Mouse (Mus musculus): ENCODE measurements around the gene Rrp15. TPM values are rescaled to one million over a fixed set of nuclear protein-coding genes. Genes with fewer than 3 reads are reported as not detected.

Rrp15 gene
- polyA plus RNA-seq, 1 experiment from 2014 or later, result 69.4 TPM

DNA sequence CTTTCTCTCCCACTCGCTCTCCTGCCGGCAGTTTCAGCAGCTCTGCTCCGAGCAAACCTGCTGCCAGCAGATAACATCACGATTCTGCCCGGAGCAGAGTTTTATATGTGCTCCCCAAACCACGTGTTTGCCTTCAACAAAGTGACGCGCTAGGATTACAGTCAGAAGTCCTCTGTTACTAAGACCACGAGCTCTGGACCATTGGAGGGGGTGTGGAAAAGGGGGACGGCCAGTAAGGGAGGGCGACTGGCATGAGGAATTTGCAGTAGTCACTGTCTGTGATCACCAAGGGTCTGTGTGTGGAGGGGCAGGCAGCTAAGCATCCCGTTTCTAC, 43.3 kb downstream of the Rrp15 start, which contains the start of gene Tgfb2:
Gene Tgfb2, minus strand, starts transcription at position 75 of the 334 bp plus-strand sequence.
- H3K4me3 ChIP-seq, result peak within 1 kb of the TSS; percentile 75
- ATAC-seq (ENCODE audit: low FRiP score, low read depth), result peak; percentile 17; the same call in 1 of the 2 replicates
- under 1% methylated on average over 12 of the region's 12 CpGs for WGBS
- H3K27ac ChIP-seq, result peak within 1 kb of the TSS; percentile 96
- peaks cover under 1% of the 10 kb centered on the region; the same call in 1 of the 2 replicates for H3K27me3 ChIP-seq
- H3K9ac ChIP-seq, result peak within 1 kb of the TSS; percentile 94
- H3K36me3 ChIP-seq, result peaks cover 8% of the 10 kb centered on the region; the same call in 1 of the 2 replicates
- no peaks in the 10 kb centered on the region for H3K9me3 ChIP-seq
- H3K4me1 ChIP-seq, result peaks cover 31% of the 10 kb centered on the region
- H3K4me2 ChIP-seq (replicated peaks), result peak within 1 kb of the TSS; percentile 80

DNA sequence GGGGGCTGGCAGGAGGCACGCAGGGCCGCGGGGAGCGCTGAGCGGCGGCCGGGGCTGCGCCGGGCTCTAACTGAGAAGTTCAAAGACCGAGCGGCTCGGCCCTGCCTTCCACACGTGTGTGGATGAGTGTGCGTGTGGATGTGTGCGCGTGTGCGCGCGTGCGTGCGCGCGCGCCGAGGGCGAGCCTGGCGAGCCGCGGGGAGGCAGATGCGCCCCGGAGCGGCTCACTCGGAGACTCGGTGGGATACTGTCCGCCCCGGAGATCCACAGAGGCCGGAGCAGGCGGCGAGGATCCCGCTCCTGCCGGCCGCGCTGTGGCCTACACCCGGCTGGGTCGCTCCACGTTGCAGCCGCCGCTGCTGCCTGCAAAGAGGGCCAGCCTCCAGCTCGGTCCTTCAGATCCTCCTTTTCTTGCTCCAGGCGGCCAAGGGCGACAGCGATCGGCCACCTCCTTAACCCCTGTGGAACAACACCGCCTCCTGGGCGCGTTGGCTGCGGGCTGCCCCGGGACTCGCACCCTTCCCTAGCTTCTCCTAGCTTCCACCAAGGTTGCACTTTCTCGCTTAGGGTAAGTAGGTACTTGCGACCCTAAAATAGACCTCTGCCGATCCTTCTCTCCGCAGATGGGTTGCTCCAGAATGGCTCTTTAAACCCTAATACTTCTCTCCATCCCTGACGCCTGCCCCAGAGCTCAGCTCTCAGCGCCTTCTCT, 43.8 kb downstream of the Rrp15 start:
- Histone ChIP-seq H3K27ac (peak overlapping the region; percentile 96), H3K4me1 (peaks cover 34% of the 10 kb centered on the region), H3K9me3 (no peaks in the 10 kb centered on the region), H3K4me3 (peak overlapping the region; percentile 75), H3K27me3 (no peaks in the 10 kb centered on the region), H3K9ac (peak overlapping the region; percentile 94), H3K4me2 (replicated peaks) (peak overlapping the region; percentile 80), H3K36me3 (peaks cover 8% of the 10 kb centered on the region; the same call in 1 of the 2 replicates)
- peak; percentile 61 for ATAC-seq (ENCODE audit: low FRiP score, low read depth)
- under 1% methylated on average over 65 of the region's 65 CpGs for WGBS

DNA sequence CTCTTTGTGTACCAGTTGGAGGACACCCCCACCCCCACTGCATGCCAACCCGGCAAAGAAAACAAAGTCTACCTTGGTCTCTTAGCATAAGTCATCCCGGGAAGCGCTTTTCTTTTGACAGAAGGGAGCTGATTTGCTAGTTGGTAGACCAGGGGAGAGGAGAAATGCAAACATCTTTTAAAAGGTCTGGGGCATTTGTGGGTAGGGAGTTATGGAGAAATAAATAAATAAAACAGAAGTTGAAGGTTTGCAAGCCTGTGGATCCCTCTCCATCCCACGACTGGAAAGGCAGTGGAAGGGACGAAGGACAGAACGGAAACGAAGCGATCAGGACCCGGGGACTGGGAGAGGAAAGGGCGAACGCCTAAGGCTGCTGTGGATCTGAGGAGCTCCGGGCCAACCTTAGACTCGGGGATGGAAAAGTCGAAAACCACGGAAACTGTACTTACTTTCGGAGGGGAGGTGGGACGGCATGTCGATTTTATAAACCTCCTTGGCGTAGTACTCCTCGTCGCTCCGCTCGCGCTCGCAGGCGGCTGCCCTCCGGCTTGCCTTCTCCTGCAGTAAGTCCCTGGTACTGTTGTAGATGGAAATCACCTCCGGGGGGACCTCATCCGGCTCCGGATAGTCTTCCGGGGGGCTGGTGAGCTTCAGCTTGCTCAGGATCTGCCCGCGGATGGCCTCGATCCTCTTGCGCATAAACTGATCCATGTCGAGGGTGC, 45.0 kb downstream of the Rrp15 start:
- H3K4me1 ChIP-seq, result peaks cover 39% of the 10 kb centered on the region
- peak overlapping the region; percentile 94 for H3K9ac ChIP-seq
- no peaks in the 10 kb centered on the region for H3K9me3 ChIP-seq
- ATAC-seq (ENCODE audit: low FRiP score, low read depth), result no peak
- peak overlapping the region; percentile 75 for H3K4me3 ChIP-seq
- peaks cover 8% of the 10 kb centered on the region; the same call in 1 of the 2 replicates for H3K36me3 ChIP-seq
- WGBS, result under 1% methylated on average over 36 of the region's 36 CpGs
- no peaks in the 10 kb centered on the region for H3K27me3 ChIP-seq
- peak overlapping the region; percentile 80 for H3K4me2 ChIP-seq (replicated peaks)
- peak overlapping the region; percentile 96 for H3K27ac ChIP-seq

DNA sequence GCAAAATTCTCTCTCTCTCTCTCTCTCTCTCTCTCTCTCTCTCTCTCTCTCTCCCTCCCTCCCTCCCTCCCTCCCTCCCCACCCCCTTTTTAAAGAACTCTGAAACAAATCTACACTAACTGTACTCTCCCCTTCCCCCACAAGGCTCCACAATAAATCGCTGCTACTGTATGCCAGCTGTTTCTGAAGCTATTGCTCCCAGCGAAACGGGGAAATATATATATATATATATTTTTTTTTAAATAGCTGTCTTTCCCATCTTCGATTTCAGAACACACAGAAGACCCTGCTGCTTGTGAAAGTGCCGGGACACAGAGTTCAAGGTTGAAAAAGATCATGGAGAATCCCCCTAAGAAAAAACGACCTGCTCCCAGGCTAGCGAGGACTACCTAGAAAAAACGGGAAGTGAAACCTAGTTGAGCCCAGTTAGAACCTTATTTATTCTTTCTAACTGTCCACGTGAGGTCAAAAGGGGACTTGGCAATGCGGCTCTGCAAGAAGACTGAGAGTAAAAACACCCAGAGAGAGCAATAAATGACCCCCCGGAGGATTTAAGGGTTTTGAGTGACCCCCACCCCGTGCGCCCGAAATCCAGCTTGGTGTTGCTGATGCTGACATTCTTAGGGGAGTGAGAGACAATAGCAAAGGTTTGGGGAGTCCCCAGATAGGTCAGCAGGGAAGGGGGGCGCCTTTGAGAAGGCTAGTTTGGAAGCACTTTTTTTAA, 45.7 kb downstream of the Rrp15 start:
- WGBS, result under 1% methylated on average over 15 of the region's 15 CpGs
- Histone ChIP-seq H3K9me3 (no peaks in the 10 kb centered on the region), H3K4me3 (peak overlapping the region; percentile 75), H3K27ac (peak overlapping the region; percentile 96), H3K36me3 (peaks cover 16% of the 10 kb centered on the region; the same call in 1 of the 2 replicates), H3K9ac (peak overlapping the region; percentile 94), H3K4me1 (peaks cover 39% of the 10 kb centered on the region), H3K4me2 (replicated peaks) (peak overlapping the region; percentile 80), H3K27me3 (no peaks in the 10 kb centered on the region)
- peak; percentile 4; the same call in 1 of the 2 replicates for ATAC-seq (ENCODE audit: low FRiP score, low read depth)

DNA sequence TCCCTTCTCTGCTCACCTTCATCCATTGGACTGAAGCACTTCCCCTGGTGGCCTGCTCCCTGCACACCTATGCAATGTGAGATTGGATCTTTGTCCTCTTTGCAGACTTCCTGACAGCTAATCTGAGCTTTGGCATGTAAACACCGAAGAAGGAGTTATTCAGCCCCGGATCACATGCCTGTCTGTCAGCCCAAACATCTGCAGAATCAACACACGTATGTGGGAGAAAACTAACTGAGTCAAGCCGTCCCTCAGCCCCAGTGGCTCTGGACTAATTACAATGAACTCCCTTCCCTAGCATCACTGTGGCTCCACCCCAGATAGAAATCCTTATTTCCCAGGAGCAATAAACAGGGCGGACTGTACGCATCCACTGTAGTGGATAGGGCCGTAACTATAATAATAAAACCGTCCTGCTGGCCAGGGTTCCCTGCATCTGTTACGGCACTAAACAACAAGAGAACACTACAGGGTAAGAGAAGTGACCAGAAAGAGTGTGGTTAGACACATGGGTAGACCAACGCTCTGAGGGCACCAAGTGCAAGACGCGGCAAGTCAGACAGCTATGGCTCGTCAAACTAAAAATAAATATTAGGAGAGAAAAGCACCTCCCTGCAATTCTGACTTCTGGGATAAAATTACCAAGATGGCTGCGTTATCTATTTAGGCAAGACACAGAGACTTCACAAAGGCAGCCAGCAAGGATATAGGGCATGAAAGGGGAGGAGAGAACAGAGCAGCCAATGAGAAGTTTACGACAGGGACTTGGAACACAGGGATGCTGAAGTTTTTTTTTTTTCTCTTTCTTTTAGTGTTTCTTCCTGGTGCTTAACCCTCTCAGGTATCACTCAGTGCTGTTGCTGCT, 46.5 kb downstream of the Rrp15 start:
- Histone ChIP-seq H3K9me3 (no peaks in the 10 kb centered on the region), H3K9ac (peak overlapping the region; percentile 94), H3K27ac (peak overlapping the region; percentile 82; the same call in 1 of the 2 replicates), H3K36me3 (peaks cover 17% of the 10 kb centered on the region), H3K27me3 (no peaks in the 10 kb centered on the region), H3K4me2 (replicated peaks) (peak overlapping the region; percentile 80), H3K4me1 (peaks cover 44% of the 10 kb centered on the region), H3K4me3 (peak overlapping the region; percentile 75)
- peak; percentile 70; the same call in 1 of the 2 replicates for ATAC-seq (ENCODE audit: low FRiP score, low read depth)
- WGBS, result 7% methylated on average over 15 of the region's 15 CpGs

DNA sequence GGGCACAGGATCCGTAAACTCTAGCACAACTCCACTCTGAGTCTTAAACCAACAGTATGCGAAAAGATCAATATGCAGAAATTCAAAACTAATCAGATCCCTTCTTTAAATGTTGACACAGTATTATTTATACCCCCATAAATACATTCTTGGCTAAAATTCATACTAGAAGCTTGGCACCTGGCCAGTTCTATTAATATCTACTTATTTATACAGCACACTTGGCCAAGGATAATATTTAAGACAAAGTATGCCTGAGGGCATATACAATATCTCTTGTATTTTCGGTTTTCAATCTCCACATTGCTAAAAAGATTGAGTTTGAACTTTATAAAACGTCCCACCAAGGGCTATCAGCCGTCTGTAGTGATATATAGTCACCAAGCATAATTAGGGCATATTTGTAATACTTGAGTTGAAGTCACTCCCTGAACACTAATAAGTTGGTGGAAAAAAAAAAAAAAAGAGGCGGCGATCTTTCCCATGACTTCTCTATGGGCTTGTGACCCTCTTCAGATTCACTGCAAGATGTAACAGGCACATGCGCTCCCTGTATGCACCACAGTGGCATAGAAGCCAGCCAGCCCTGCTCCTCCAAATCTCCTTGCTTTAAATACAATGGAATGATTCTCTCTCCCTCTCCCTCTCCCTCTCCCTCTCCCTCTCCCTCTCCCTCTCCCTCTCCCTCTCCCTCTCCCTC, 47.8 kb downstream of the Rrp15 start:
- H3K9me3 ChIP-seq, result no peaks in the 10 kb centered on the region
- peak overlapping the region; percentile 13; the same call in 1 of the 2 replicates for H3K9ac ChIP-seq
- no peaks in the 10 kb centered on the region for H3K27me3 ChIP-seq
- H3K27ac ChIP-seq, result 0 out of 2 replicates have a peak overlapping the region, but pooled peaks have one; percentile 44
- peaks cover 48% of the 10 kb centered on the region for H3K4me1 ChIP-seq
- H3K36me3 ChIP-seq, result peaks cover 22% of the 10 kb centered on the region
- H3K4me3 ChIP-seq, result peak overlapping the region; percentile 75
- H3K4me2 ChIP-seq (replicated peaks), result peak overlapping the region; percentile 80
- 45% methylated on average over 8 of the region's 8 CpGs for WGBS
- ATAC-seq (ENCODE audit: low FRiP score, low read depth), result no peak

DNA sequence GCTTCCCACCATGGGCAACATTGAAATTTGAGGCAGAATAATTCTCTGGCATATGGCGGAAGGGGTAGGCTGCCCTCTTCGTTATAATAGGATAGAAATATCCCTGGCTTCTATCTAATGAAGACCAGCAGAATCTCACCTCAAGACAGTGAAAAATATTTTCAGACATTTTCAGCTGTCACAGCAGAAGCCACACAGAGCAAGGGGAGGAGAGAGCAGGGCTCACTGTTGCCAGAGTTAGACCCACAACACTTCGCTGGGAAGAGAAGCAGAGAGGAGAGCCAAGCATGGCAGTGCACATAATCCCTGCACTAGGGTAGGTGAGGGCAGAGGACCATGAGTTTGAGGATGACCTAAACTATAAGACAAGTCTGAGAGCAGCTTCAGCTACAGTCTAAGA, 48.7 kb downstream of the Rrp15 start:
- no peak overlapping the region for H3K9ac ChIP-seq
- no peaks in the 10 kb centered on the region for H3K27me3 ChIP-seq
- 84% methylated on average over 3 of the region's 3 CpGs for WGBS
- no peak for ATAC-seq (ENCODE audit: low FRiP score, low read depth)
- no peak overlapping the region for H3K27ac ChIP-seq
- peak overlapping the region; percentile 24 for H3K4me3 ChIP-seq
- H3K36me3 ChIP-seq, result peaks cover 22% of the 10 kb centered on the region
- no peaks in the 10 kb centered on the region for H3K9me3 ChIP-seq
- H3K4me2 ChIP-seq (replicated peaks), result peak overlapping the region; percentile 80
- peaks cover 50% of the 10 kb centered on the region for H3K4me1 ChIP-seq

DNA sequence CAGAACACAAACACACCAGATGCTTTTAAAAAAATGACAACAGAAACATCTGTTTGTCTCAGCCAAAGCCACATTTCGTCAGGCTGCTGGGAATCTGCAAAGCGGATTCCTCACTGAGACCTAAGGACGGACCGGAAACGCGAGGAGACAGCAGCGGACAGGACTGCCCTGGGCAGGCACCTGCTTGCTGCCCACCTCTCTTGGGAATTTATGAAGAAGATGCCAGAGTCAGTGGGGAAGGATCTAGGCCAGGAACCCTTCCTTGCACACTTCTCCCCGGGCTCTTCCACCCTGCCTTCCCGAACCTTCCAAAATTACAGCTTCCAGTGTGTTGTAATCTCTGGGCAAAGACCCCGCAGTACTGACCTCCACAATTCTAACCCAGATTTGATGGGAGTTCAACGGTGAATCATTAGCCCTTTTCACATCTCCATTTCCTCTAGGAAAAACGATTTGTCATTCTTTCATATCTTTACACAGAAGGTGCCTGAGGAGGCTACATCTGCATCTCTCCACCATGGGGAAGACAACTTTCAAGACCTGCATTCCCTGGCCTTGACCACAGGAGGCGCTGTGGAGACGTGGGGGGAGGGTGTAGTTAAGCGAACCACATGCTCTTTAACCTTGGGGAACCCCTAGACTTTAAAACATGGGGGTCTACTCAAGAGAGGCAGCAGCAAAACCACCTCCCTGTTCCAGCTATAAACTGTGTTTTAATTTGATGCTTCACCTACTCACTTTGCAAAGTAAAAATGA, 50.4 kb downstream of the Rrp15 start:
- Histone ChIP-seq H3K4me3 (no peak overlapping the region), H3K27me3 (no peaks in the 10 kb centered on the region), H3K4me2 (replicated peaks) (no peak overlapping the region), H3K27ac (no peak overlapping the region), H3K4me1 (peaks cover 64% of the 10 kb centered on the region), H3K9ac (no peak overlapping the region), H3K36me3 (peaks cover 28% of the 10 kb centered on the region), H3K9me3 (no peaks in the 10 kb centered on the region)
- WGBS, result 80% methylated on average over 15 of the region's 15 CpGs
- ATAC-seq (ENCODE audit: low FRiP score, low read depth), result no peak

DNA sequence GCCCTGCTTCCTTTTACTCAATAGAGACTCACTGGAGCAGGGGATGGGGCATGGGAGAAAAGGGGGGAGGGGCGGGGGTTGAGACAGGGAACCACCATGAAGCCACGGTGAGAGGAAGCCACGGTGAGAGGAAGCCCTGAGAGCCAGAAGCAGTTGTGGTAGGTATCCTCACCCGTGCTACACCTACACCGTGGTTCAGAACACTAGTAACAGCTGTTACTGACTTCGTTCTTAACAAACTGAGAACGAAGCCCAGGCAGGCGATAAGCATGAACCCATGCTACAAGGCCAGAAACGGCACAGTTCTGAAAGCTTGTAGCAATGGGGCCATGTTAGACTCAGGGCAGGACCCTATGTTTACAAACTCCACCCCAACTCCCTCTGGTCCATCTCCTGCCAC, 52.9 kb downstream of the Rrp15 start:
- Histone ChIP-seq H3K9me3 (no peaks in the 10 kb centered on the region), H3K4me3 (no peak overlapping the region), H3K4me2 (replicated peaks) (0 out of 2 replicates have a peak overlapping the region, but pooled peaks have one; percentile 9), H3K9ac (no peak overlapping the region), H3K27me3 (no peaks in the 10 kb centered on the region), H3K27ac (peak overlapping the region; percentile 3; the same call in 1 of the 2 replicates), H3K4me1 (peaks cover 63% of the 10 kb centered on the region), H3K36me3 (peaks cover 38% of the 10 kb centered on the region)
- 81% methylated on average over 9 of the region's 9 CpGs for WGBS
- no peak for ATAC-seq (ENCODE audit: low FRiP score, low read depth)

DNA sequence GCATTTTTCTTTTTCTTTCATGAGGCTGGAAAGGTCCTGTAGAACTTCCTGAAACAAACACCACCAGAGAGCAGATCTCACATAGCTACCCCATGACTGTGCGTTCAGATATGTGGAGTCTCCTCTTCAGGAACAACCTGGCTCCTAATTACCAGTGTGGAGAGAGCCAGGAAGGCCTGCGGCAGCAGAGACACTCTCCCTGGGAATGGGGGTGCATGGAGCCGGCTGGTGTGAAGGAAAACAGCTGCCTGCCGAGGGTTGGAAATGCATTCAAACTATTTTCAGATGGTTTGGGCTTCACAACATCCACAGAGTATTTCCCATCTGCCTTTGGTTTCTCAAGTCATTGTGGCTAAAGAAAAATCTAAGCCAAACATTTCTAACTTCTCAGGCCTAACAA, 53.8 kb downstream of the Rrp15 start:
- H3K36me3 ChIP-seq, result peaks cover 38% of the 10 kb centered on the region

More for the DNA sequence above, 53.8 kb downstream of the Rrp15 start:
- Histone ChIP-seq H3K4me2 (replicated peaks) (no peak overlapping the region), H3K27me3 (no peaks in the 10 kb centered on the region), H3K4me1 (peaks cover 65% of the 10 kb centered on the region), H3K9ac (no peak overlapping the region), H3K27ac (peak overlapping the region; percentile 3; the same call in 1 of the 2 replicates), H3K4me3 (no peak overlapping the region), H3K9me3 (no peaks in the 10 kb centered on the region)
- 0 out of 2 replicates have a peak, but pooled peaks have one; percentile 36 for ATAC-seq (ENCODE audit: low FRiP score, low read depth)
- WGBS, result 35% methylated on average over 4 of the region's 4 CpGs

All from limb, embryonic 13.5 days (tissue).